Mouse (Mus musculus): ENCODE results near the gene Plxna2.

Gene Plxna2

DNA sequence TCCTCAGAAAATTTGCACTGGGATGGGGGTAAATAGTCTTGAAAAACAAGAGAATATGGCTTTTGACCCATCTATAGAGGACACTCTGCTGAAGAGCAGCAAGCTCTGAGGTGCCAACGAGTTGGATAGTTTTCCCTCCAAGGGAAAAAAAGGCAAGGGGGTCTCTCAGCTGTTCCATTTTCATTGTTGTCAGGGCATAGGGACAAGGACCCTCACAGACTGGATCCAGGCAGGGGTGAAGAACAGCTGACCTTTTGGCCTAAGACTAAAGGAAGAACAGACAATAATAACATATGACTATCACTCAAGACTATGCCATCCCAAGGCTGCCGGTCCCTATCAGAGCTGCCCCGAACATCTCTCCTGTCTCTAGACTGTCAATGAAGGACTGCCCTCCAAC is 4.2 kb downstream of the Plxna2 start:
- no peak for DNase-seq (ENCODE audit: low read depth in 2 of 2, low spot score in 2 of 2)

DNA sequence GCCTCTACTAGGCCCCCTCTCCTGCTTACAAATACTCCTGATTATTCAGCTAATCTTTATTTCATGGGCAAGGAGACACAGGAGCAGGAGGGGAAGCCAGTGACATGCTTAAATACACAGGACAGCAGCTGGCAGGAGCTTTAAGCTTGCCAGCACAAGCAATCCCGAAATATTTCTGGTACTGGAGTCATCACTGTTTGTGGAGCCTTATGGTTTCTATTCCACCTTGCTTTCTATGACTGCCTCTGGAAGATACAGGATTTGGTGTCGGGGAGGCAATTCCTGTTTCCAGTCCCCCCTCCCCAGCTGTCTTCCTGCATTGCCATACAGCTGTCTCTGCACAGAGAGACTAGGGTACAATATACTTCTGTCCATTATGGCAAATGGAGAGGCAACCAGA is 4.7 kb downstream of the Plxna2 start:
- no peak for DNase-seq (ENCODE audit: low read depth in 2 of 2, low spot score in 2 of 2)

GRCm38 (mm10) chr1:194623641-194624040 is 5.6 kb downstream of the Plxna2 start:
- DNase-seq (ENCODE audit: low read depth in 2 of 2, low spot score in 2 of 2), result no peak

GRCm38 (mm10) chr1:194624411-194624810 is 6.4 kb downstream of the Plxna2 start:
- no peak for DNase-seq (ENCODE audit: low read depth in 2 of 2, low spot score in 2 of 2)

DNA sequence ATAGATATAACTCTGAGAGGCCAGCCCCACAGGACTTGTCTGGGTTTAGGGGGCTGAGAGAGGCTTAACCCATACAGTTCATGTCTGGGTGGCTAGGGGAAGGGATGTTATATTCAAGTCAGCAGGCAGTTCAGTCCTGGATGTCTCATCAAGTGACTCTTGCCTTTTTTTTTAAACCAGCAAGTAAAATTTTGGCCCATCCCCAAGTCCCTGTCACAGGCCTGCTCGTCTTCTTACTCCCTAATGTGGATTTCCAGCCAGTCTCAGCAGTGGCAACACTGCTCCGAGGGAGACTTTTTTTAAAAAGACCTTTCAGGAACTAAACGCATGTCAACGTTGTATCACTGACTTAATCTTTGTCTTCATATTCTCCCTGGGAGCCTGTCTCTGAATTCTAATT is 7.0 kb downstream of the Plxna2 start:
- DNase-seq (ENCODE audit: low read depth in 2 of 2, low spot score in 2 of 2), result no peak

GRCm38 (mm10) chr1:194626109-194626508 is 8.1 kb downstream of the Plxna2 start:
- no peak for DNase-seq (ENCODE audit: low read depth in 2 of 2, low spot score in 2 of 2)

DNA sequence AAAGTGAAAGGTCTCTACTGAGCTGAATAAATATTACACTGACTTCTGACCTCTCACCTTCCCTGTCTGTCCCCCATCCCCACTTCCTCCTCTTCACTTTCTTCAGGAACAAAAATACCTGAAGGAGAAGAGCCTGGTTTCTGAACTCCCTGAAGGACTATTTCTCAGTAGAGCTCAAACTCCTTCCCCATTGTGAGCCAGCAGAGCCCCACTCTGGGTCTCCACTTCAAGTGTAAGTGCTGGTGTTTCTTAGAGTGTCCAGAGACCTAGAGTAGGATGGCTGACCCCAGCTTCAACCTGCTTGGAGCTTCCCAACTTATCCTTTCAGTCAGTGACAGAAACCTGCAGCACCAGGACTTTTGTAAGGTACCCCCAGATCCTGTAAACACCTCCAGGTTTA is 9.3 kb downstream of the Plxna2 start:
- DNase-seq (ENCODE audit: low read depth in 2 of 2, low spot score in 2 of 2), result no peak

- DNase-seq (ENCODE audit: low read depth in 2 of 2, low spot score in 2 of 2), result no peak
These were observed 11.2 kb downstream of the Plxna2 start for GRCm38 (mm10) chr1:194629135-194629689.

- DNase-seq (ENCODE audit: low read depth in 2 of 2, low spot score in 2 of 2), result no peak
These were observed 12.6 kb downstream of the Plxna2 start for GRCm38 (mm10) chr1:194630498-194631056.

GRCm38 (mm10) chr1:194631574-194631973 is 13.6 kb downstream of the Plxna2 start:
- no peak for DNase-seq (ENCODE audit: low read depth in 2 of 2, low spot score in 2 of 2)

- DNase-seq (ENCODE audit: low read depth in 2 of 2, low spot score in 2 of 2), result no peak
These were observed 14.0 kb downstream of the Plxna2 start for GRCm38 (mm10) chr1:194632029-194632428.

DNA sequence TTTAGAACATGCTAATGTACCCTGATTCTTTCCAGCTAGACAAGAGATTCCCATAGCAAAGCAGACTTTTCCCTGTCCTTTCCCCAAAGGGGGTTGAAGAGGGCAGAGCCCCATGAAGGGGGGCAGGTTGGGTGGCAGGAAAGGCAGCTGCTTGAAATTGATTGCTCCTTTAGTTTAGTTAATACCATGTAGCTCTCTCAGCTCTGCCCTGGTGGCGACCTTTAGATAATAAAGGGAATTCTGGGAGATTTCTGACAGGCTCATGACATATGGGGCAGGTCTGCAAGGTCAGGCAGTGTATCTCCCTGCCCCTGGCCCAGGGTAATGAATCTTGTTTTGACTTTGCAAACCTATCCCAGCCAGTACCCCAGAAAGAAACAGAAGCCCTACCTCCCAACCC is 17.4 kb downstream of the Plxna2 start:
- no peak for DNase-seq (ENCODE audit: low read depth in 2 of 2, low spot score in 2 of 2)

DNA sequence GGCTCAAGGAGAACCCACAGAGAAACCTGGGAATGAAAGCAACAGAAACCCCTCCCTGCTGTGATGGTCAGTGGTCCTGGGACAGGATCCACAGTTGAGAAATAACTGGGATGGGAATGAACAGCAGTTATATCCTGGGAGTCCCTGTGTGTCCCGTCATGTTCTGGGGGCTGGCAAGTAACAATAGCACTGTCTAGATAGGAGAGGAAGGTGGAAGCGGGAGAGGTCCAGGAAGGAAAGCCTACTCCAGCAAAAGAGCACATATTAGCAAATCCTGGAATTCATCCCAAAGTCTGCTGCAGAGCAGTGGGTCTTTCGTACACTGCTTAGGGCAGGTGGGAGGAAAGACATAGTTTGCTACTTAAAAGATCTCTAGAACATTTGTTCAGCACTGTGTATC is 17.9 kb downstream of the Plxna2 start:
- no peak for DNase-seq (ENCODE audit: low read depth in 2 of 2, low spot score in 2 of 2)

- DNase-seq (ENCODE audit: low read depth in 2 of 2, low spot score in 2 of 2), result no peak
These were observed 19.6 kb downstream of the Plxna2 start for GRCm38 (mm10) chr1:194637391-194638304.

DNA sequence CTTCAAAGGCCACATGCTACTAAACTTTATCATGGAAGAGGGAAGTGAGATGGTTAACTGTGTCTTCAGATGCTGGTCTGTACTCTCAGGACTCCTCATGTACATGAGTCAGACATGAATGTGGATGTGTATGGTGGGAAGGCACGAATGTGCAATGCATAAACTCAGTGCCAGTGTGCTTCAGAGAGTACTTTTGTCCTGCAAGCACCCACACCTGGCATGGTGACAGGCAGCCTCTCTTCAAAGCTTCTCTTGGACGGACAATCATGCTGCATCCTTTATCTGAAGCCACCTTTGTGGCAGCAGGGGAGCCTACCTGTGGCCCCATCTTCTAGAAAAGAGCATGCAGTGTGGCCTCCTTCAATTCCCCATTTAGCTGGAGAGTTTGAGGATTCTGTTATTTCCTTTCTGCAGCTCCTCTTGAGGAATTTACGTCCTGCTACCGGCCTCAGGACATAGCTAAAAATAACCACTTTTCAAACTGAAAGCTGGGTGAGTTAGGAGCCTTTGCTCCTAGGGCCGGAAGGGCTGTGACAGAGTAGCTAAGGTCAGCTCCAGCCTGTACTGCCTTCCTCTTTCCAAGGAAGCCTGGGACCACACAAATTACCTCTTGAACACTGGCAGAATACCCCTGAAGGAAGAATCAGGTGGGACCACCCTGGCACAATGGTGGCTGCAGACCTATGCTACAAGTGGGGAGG is 23.7 kb downstream of the Plxna2 start:
- no peak for DNase-seq (ENCODE audit: low read depth in 2 of 2, low spot score in 2 of 2)

DNA sequence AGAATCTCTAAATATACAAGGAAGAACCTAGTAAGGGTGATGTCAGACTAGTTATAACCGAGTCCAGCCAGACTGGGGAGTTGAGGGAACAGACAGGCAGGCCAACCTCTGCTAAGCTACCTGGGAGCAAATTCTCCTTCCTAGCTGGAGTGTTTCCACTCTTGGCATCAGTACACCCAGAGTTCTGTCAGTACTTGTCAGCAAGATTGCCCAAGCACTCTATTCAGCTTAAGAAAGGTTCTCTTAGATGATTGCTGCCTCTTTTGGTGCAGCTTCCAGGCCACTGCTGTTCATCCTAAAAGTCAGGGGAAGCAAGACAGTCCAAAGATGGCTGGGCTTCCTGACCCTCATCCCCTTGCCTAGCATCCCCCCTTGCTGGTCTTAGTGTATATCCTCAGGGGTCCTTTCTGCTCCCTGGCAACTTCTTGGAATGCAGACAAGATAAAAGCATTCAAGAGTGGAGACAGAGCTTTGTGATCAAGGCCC is 24.3 kb downstream of the Plxna2 start:
- no peak for DNase-seq (ENCODE audit: low read depth in 2 of 2, low spot score in 2 of 2)

DNA sequence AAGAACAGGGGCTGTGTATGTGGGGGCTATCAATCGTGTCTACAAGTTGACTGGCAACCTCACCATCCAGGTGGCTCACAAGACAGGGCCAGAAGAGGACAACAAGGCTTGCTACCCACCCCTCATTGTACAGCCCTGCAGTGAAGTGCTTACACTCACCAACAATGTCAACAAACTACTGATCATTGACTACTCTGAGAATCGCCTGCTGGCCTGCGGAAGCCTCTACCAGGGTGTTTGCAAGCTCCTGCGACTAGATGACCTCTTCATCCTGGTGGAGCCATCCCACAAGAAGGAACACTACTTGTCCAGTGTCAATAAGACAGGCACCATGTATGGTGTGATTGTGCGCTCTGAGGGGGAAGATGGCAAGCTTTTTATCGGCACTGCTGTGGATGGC is 25.9 kb downstream of the Plxna2 start:
- DNase-seq (ENCODE audit: low read depth in 2 of 2, low spot score in 2 of 2), result no peak

- no peak for DNase-seq (ENCODE audit: low read depth in 2 of 2, low spot score in 2 of 2)
These were observed 27.9 kb downstream of the Plxna2 start for GRCm38 (mm10) chr1:194645898-194646297.

DNA sequence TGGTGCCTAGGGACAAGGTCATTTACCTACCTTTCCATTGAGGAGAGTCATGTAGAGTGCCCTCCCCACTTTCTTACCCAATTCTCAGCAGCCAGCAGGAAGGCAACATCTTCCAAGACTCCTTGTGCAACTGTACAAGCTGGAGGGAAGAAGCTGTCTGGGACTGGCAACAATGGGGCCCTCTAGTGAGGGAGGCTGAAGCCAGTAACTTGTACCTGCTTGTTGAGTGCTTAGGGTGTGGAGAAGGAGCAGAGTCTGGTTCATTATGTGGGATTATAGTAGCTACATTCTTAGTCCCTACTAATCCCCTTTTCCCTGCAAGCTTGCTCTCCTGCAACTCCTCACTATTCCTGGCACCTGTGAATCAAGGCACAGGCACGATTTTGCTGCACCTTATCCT is 32.1 kb downstream of the Plxna2 start:
- no peak for DNase-seq (ENCODE audit: low read depth in 2 of 2, low spot score in 2 of 2)

DNA sequence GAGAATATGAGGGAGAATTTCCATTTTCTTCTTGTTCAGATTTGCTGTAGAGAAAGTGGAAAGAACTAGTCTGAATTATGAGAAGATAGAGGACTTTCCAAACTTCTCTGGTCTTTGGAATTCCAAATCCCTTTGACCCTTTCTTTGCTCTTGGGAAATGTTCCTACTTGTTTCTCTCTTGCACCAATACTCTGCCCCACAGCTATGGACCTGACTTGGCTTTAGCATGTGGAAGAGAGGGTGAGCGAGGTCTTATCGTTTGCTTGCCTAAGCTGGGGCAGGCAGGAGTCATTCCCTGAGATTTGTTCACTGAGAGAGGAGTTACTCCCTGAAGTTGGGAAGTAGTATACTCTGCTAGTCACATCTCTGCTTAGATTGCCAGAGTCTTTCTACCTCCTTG is 32.5 kb downstream of the Plxna2 start:
- DNase-seq (ENCODE audit: low read depth in 2 of 2, low spot score in 2 of 2), result no peak

DNA sequence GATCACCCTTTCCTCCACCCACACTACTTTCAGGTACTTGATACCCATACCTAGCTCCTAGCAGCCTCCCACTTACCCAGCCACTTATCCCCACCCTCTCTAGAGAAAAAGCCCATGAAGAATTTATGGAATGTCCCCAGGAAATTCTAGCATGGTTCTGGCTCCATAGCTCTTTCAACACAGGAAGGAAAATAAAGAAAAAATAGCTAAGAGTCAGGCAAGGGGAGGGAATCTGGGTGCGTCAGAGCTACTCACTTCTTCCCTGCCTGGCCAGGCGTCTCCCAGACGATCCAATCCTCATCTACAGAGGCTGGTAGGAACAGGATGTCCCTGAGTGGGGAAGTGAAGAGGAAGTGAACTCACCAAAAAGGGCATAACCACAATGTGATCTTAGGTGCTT is 34.0 kb downstream of the Plxna2 start:
- no peak for DNase-seq (ENCODE audit: low read depth in 2 of 2, low spot score in 2 of 2)
